Mouse (Mus musculus) kidney, embryonic 16.5 days (tissue): ENCODE measurements at regions not wholly inside any gene's neighbourhood (a gene's known extent, or its start where the extent isn't known, plus 50 kb on each side); places are given as distances from the start of the nearest gene placed in this dataset.
A peak's percentile ranks its signal among the peaks of the same experiment; 100 is the strongest.
"Not testable (repeated sequence)": the region's sequence is repeated elsewhere in the genome, so short reads cannot be mapped to it uniquely, and the experiment has no call there.

Experiments used
- ATAC-seq: fragments of 200-750 bp; cut with Nextera tagmentation; 2 replicates; pipeline ENCODE4 v1.8.0; 2017; ENCODE audit warnings: moderate TSS enrichment; ENCODE audit not compliant: low FRiP score, low TSS enrichment
- H3K27ac ChIP-seq: fragments of 300-500 bp; sonication (generic); 2 replicates; pipeline ENCODE4 v1.5.1; 2014; ENCODE audit warnings: low read length
- H3K27me3 ChIP-seq: fragments of 300-500 bp; sonication (generic); 2 replicates; pipeline ENCODE4 v1.6.1; 2014; ENCODE audit warnings: low read length, control low read depth, mixed read lengths; ENCODE audit not compliant: insufficient read depth
- H3K36me3 ChIP-seq: fragments of 300-500 bp; sonication (generic); 2 replicates; pipeline ENCODE4 v1.6.1; 2014; ENCODE audit warnings: low read length, control low read depth, mixed read lengths; ENCODE audit not compliant: insufficient read depth
- H3K4me1 ChIP-seq: fragments of 300-500 bp; sonication (generic); 2 replicates; pipeline ENCODE4 v1.6.1; 2014; ENCODE audit warnings: low read length, control low read depth, mixed read lengths; ENCODE audit not compliant: insufficient read depth
- H3K4me2 ChIP-seq: fragments of 300-500 bp; sonication (generic); replicated peaks from 2 replicates; pipeline ENCODE4 v1.6.1; 2014; ENCODE audit warnings: low read depth, low read length
- H3K4me3 ChIP-seq: fragments of 300-500 bp; sonication (generic); 2 replicates; pipeline ENCODE4 v1.5.1; 2014; ENCODE audit warnings: mild to moderate bottlenecking, low read length
- H3K9ac ChIP-seq: fragments of 300-500 bp; sonication (generic); replicated peaks from 2 replicates; pipeline ENCODE4 v1.6.1; 2014; ENCODE audit warnings: low read length
- H3K9me3 ChIP-seq: fragments of 300-500 bp; sonication (generic); 2 replicates; pipeline ENCODE4 v1.6.1; 2016; ENCODE audit warnings: low read length, control low read depth
- WGBS: fragments of 180-500 bp; shearing (Covaris S2); extraction: QIAGEN DNeasy Blood & Tissue Kit; methylation state at CpG from one replicate; pipeline ENCODE4 v1.1.7; 2014; 5-methylcytosine and 5-hydroxymethylcytosine counted together

DNA sequence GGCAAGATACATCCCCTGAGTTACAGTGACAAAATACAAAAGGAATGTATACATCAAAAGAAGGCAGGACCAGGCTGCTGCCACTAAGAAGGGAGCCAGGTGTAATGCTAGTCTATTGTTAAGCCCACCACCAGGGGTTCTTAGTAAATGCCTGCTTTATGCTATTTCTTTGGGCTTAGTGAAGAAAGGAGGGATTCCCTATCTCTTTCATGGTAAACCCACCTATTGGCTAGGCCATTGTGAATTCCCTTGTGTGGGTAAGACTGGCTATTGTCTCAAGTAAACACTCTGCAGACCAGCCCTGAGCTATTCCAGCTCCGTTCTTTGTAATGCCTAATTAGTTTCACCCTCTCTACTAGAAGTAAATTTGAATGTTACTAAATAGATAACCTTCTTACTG, 716.6 kb upstream of the 1700015G11Rik start:
- H3K4me3 ChIP-seq, ATAC-seq, H3K27me3 ChIP-seq, H3K36me3 ChIP-seq, H3K4me2 ChIP-seq, H3K9ac ChIP-seq, H3K9me3 ChIP-seq, H3K4me1 ChIP-seq, H3K27ac ChIP-seq: not testable (repeated sequence)
- 73% methylated on average over 1 of the region's 1 CpGs for WGBS

DNA sequence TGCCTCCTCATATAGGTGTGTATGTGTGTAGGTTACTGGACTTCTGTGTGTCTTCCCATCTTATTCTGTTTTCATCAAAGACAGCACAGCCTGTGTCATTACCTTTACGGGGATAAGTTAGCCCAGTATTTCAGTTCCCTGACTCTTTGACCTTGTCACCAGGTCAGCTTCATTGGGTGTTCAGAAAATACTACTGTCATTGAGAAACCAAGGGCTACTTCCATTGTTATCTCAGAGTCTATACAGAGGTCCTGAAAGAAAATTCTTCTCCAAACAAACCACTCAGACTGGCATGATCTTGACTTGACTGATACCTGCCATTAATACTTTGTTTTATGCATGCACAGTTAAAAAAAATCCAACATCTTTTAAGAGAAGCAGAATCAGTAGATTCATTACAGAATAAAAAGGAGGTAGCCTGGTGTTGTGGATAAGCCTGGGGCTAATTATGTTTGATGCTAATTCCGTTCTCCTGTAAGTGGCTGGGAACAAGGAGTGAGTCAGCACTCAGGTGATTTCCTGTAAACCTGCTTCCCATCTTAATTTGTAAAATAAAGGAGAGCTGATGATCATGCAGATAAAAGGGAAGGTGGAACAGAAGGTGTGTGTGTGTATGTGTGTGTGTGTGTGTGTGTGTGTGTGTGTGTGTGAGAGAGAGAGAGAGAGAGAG, 710.8 kb upstream of the 1700015G11Rik start:
- Histone ChIP-seq H3K36me3 (no peaks in the 10 kb centered on the region), H3K9ac (no peak overlapping the region), H3K9me3 (peaks cover 4% of the 10 kb centered on the region; the same call in 1 of the 2 replicates), H3K4me2 (no peak overlapping the region), H3K4me1 (no peaks in the 10 kb centered on the region), H3K27me3 (no peaks in the 10 kb centered on the region), H3K4me3 (no peak overlapping the region), H3K27ac (no peak overlapping the region)
- ATAC-seq: no peak
- 71% methylated on average over 2 of the region's 2 CpGs for WGBS

DNA sequence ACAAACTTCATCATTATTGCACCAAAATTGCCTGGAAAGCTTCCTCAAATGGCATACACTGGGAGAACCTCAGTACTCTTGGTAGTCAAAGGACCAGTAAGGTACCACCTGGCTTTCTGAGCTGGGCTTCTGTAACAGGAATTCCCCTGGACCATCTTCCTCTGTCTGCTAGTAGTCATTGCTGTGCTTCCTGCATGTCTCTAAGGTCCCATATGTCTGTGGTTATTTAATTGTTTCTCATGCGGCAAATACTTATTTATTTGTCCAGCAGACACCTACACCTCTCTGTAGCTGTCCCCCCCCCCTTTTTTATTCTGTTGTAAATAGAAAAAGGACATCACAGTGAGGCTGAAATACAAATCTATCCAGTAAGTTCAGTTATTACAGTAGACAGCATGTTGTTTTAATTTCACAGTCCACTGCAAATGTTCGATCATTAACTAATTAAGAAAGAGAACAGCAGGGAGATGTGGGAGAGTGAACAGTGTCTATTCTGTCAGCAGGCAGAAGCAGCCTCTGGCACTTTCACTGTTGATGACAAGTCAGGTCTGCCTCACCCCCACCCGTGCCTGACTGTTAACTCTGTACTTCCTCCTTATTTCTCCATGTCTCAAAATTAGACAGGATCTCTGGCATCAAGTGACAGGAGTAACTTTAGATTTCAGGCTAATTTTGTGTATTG, 687.1 kb upstream of the 1700015G11Rik start:
- ATAC-seq: peak; percentile 78; the same call in 1 of the 2 replicates
- WGBS: 58% methylated on average over 3 of the region's 3 CpGs
- no peaks in the 10 kb centered on the region for H3K27me3 ChIP-seq

DNA sequence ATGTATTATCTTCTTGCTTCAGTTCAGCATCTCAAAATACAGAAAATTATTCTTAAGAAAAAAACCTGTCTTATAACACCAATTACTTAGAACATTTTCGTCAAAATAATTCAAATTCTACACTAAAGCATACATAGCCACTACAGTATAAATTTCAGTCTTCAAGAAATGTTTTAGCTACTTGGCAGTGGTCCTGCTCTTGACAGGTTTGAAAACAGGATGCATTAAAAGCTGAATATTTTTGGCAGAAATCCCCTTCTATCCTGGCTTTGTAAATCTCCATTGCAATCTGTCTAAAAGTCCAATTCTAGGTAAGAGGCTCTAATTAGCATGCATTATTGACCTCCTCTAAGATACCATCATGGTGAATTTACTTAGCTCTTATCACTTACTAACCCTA, 652.8 kb upstream of the 1700015G11Rik start:
- H3K9me3 ChIP-seq: no peaks in the 10 kb centered on the region
- H3K9ac ChIP-seq: no peak overlapping the region
- no peak overlapping the region for H3K4me2 ChIP-seq
- WGBS: 62% methylated on average over 1 of the region's 1 CpGs
- H3K4me3 ChIP-seq: no peak overlapping the region
- ATAC-seq: no peak
- H3K27me3 ChIP-seq: no peaks in the 10 kb centered on the region
- H3K36me3 ChIP-seq: no peaks in the 10 kb centered on the region
- H3K4me1 ChIP-seq: no peaks in the 10 kb centered on the region
- H3K27ac ChIP-seq: no peak overlapping the region

More for the DNA sequence above, 687.1 kb upstream of the 1700015G11Rik start:
- Histone ChIP-seq H3K36me3 (no peaks in the 10 kb centered on the region), H3K4me2 (no peak overlapping the region), H3K9ac (no peak overlapping the region), H3K4me1 (no peaks in the 10 kb centered on the region), H3K27ac (no peak overlapping the region), H3K4me3 (no peak overlapping the region), H3K9me3 (no peaks in the 10 kb centered on the region)
